Comparison of ENCODE assay signal across 9 mouse cellular contexts in genomic region chr13:48659254-48660220, GRCm38 (mm10). TPM values are rescaled to one million over a fixed set of nuclear protein-coding genes. Genes with fewer than 3 reads are reported as not detected.
DNase-seq lines count a peak whose midpoint lies in the region; ATAC-seq and TF ChIP-seq lines count a peak whose summit lies in the region.
"Had no signal": no experiment of that assay in that cellular context is flagged by ENCODE, and none has a peak within 500 bp of the region (broad histone marks: within the 10 kb centered on the region; RNA-seq: fewer than 3 reads in every experiment).

No protein-coding gene starts in this region.

- no peak overlapping the region for H3K27ac ChIP-seq in liver, adult 2 months (replicated peaks; ENCODE audit: insufficient read depth, low read depth, low read length)
- H3K27ac ChIP-seq in heart, embryonic 14.5 days (replicated peaks in 1 of 2; ENCODE audit: control insufficient read depth in 1 of 2, insufficient read depth in 1 of 2, low read depth in 2 of 2, low read length in 2 of 2): no peak overlapping the region
- no peak overlapping the region for H3K27ac ChIP-seq in liver, embryonic 13.5 days

- peaks cover 33% of the 10 kb centered on the region for H3K27me3 ChIP-seq in liver, adult 2 months (ENCODE audit: control insufficient read depth, insufficient read depth, low read length)
- peaks cover 89% of the 10 kb centered on the region for H3K27me3 ChIP-seq in heart, embryonic 14.5 days (ENCODE audit: control insufficient read depth, insufficient read depth, low read length)
- peaks cover 100% of the 10 kb centered on the region for H3K27me3 ChIP-seq in liver, embryonic 13.5 days

- H3K4me3 ChIP-seq in liver, adult 2 months (ENCODE audit: insufficient read depth, low read depth, low read length): peak overlapping the region; percentile 13; the same call in 1 of the 2 replicates
- H3K4me3 ChIP-seq in heart, embryonic 14.5 days (ENCODE audit: control insufficient read depth in 1 of 2, insufficient read depth in 1 of 2, low read depth in 1 of 2, low read length in 2 of 2): peak overlapping the region; percentile 13 to 31; a peak in 3 of 4 replicates
- 0 out of 2 replicates have a peak overlapping the region, but pooled peaks have one; percentile 6 for H3K4me3 ChIP-seq in liver, embryonic 13.5 days (replicated peaks)
- H3K4me3 ChIP-seq: myocyte had no signal

- no peak for DNase-seq in liver, adult 2 months (ENCODE audit: extremely low read depth, low read depth, low spot score)
- no peak for DNase-seq in liver
- DNase-seq in embryo, embryonic 10.5 days (ENCODE audit: low spot score): peak; percentile 66
- DNase-seq in liver, embryonic 13.5 days: no peak
- no peak for DNase-seq in Muller cell, postnatal 12 days (ENCODE audit: inconsistent ontology term)
- DNase-seq in left cerebral cortex, adult 8-10 months (ENCODE audit: low spot score in 2 of 2): no peak
- DNase-seq in gastrocnemius, postnatal 4 days (ENCODE audit: low spot score in 2 of 2): no peak

- TF ChIP-seq CTCF in liver, adult 2 months (IDR thresholded peaks at IDR 0.05; ENCODE audit: low read depth, low read length): no peak

- peak overlapping the region; percentile 55 for H3K4me2 ChIP-seq in heart, embryonic 14.5 days (ENCODE audit: low read length)
- H3K4me2 ChIP-seq in liver, embryonic 13.5 days: peak overlapping the region; percentile 30; the same call in 1 of the 2 replicates

- H3K9me3 ChIP-seq in heart, embryonic 14.5 days (ENCODE audit: control insufficient read depth, low read length): no peaks in the 10 kb centered on the region
- H3K9me3 ChIP-seq in liver, embryonic 13.5 days (replicated peaks): no peaks in the 10 kb centered on the region

- TF ChIP-seq POLR2A in liver, adult 2 months (IDR thresholded peaks at IDR 0.05; ENCODE audit: extremely low read depth, insufficient read depth, low read length): no peak

- WGBS in liver, adult 2 months: 6% methylated on average over 38 of the region's 38 CpGs
- 2% methylated on average over 38 of the region's 38 CpGs for WGBS in heart, embryonic 14.5 days
- WGBS in liver, embryonic 13.5 days (ENCODE audit: insufficient replicate concordance): 2% methylated on average over 38 of the region's 38 CpGs

- no peak for ATAC-seq in heart, embryonic 14.5 days (ENCODE audit: insufficient number of reproducible peaks, insufficient read depth, low FRiP score, low read depth)
- no peak for ATAC-seq in liver, embryonic 13.5 days (ENCODE audit: low read depth)

- H3K4me1 ChIP-seq in liver, adult 2 months (ENCODE audit: control insufficient read depth, insufficient read depth, low read length): peaks cover 3% of the 10 kb centered on the region; the same call in 1 of the 2 replicates
- H3K4me1 ChIP-seq in heart, embryonic 14.5 days (ENCODE audit: control insufficient read depth in 2 of 2, insufficient read depth in 2 of 2, low read length in 2 of 2): peaks cover 3 to 32% of the 10 kb centered on the region in 2 experiments
- H3K4me1 ChIP-seq in liver, embryonic 13.5 days (replicated peaks): peaks cover 7% of the 10 kb centered on the region; the same call in 1 of the 2 replicates

- H3K9ac ChIP-seq in liver, adult 2 months (ENCODE audit: low read depth, low read length): no peak overlapping the region
- no peak overlapping the region for H3K9ac ChIP-seq in heart, embryonic 14.5 days (ENCODE audit: low read length)
- no peak overlapping the region for H3K9ac ChIP-seq in liver, embryonic 13.5 days

- H3K79me2 ChIP-seq in liver, adult 2 months (ENCODE audit: control insufficient read depth, insufficient read depth, low read length): no peaks in the 10 kb centered on the region

- no peaks in the 10 kb centered on the region for H3K36me3 ChIP-seq in liver, adult 2 months (ENCODE audit: control insufficient read depth, insufficient read depth, low read length)
- no peaks in the 10 kb centered on the region for H3K36me3 ChIP-seq in heart, embryonic 14.5 days (ENCODE audit: control insufficient read depth, insufficient read depth, low read length)
- no peaks in the 10 kb centered on the region for H3K36me3 ChIP-seq in liver, embryonic 13.5 days

RNA-seq across cellular contexts. Expression of gene Barx1, which starts 3.3 kb away (rescaled TPM):
- total RNA-seq in liver, adult 2 months (2014; rRNA removed): not detected in 2 replicates
- polyA plus RNA-seq in liver, adult 2 months (2012; rRNA removed): not detected in 2 replicates
- polyA plus RNA-seq in heart, embryonic 14.5 days (2014; fragmentation: Nextera tagmentation; extraction: Ambion mirVana): 0.57 TPM in 1 of 2 replicates, not detected in the other
- 1.1 and 1.2 TPM in 2 replicates for polyA plus RNA-seq in liver, embryonic 13.5 days (2015; fragmentation: Nextera tagmentation; extraction: Ambion mirVana)
- not detected for total RNA-seq in left cerebral cortex, adult 8-10 months (2022)
- not detected for total RNA-seq in gastrocnemius, postnatal 4 days (2021)
- polyA plus RNA-seq: myocyte had no signal

RNA-seq across cellular contexts. Expression of gene Ptpdc1, which starts 34.1 kb away (rescaled TPM):
- 1.1 and 1.3 TPM in 2 replicates for total RNA-seq in liver, adult 2 months (2014; rRNA removed)
- polyA plus RNA-seq in liver, adult 2 months (2012; rRNA removed): 0.32 and 0.49 TPM in 2 replicates
- 7.1 and 8.6 TPM in 2 replicates for polyA plus RNA-seq in heart, embryonic 14.5 days (2014; fragmentation: Nextera tagmentation; extraction: Ambion mirVana)
- 0.53 TPM in 2 replicates for polyA plus RNA-seq in liver, embryonic 13.5 days (2015; fragmentation: Nextera tagmentation; extraction: Ambion mirVana)
- 10 to 100 TPM; 24.3 to 26.9 (median 25.6) TPM for total RNA-seq in left cerebral cortex, adult 8-10 months (2022)
- total RNA-seq in gastrocnemius, postnatal 4 days (2021): 10 to 100 TPM; 12.6 to 14.6 TPM
